In the genomic region with DNA sequence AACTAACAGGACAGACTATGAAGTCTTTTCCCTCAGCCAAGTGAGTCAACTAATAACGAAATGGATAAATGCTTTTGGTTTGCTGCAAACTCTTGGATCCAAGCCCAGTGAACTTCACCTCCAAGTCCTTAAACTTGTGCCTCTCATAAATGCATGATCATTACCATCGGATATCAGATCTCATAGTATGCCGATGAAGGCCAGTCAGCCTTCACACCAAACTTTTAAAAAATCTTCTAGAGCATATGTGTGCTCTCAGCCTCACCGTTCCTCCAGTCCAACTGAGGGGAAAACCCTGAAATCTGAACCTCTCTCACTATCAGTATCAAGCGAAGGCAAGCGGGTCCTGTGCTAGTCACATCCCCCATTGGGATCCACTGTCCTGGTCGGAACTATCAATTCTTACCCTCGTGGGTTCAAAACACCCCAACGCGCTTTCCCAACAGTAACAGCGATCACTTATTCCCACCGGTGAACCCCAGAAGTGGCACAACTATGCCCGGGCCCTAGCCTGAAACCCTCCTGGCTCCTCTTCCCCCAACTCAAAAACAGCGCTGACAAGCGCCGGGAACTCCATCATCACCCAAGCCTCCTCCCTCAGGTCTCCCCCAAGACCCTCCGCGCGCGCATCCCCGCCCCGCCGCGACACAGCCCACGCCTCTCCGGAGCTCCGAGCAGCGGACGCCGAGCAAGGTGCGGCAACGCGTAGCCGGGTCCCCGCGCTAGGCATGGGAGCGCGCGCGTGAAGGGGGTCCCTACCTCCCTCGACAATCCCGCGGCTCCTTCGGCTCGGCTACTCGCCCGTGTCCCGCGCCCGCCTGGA, we compare ENCODE assay signal across 9 mouse cellular contexts. TPM values are rescaled to one million over a fixed set of nuclear protein-coding genes. Genes with fewer than 3 reads are reported as not detected.
DNase-seq lines count a peak whose midpoint lies in the region; ATAC-seq and TF ChIP-seq lines count a peak whose summit lies in the region.
"Had no signal": no experiment of that assay in that cellular context is flagged by ENCODE, and none has a peak within 500 bp of the region (broad histone marks: within the 10 kb centered on the region; RNA-seq: fewer than 3 reads in every experiment).

No protein-coding gene starts in this region.

- no peaks in the 10 kb centered on the region for H3K36me3 ChIP-seq in embryonic facial prominence, embryonic 13.5 days
- no peaks in the 10 kb centered on the region for H3K36me3 ChIP-seq in hindbrain, embryonic 14.5 days (replicated peaks; ENCODE audit: control insufficient read depth, insufficient read depth)
- no peaks in the 10 kb centered on the region for H3K36me3 ChIP-seq in liver, embryonic 14.5 days (replicated peaks; ENCODE audit: control insufficient read depth, insufficient read depth, low read depth)
- no peaks in the 10 kb centered on the region for H3K36me3 ChIP-seq in neural tube, embryonic 14.5 days (ENCODE audit: control insufficient read depth, insufficient read depth, low read length)

- peak overlapping the region; percentile 87 for H3K27ac ChIP-seq in embryonic facial prominence, embryonic 13.5 days
- H3K27ac ChIP-seq in hindbrain, embryonic 14.5 days, result peak overlapping the region; percentile 94
- peak overlapping the region; percentile 33 for H3K27ac ChIP-seq in liver, embryonic 14.5 days
- peak overlapping the region; percentile 67 for H3K27ac ChIP-seq in neural tube, embryonic 14.5 days (ENCODE audit: low read depth, low read length)

- peaks cover 8% of the 10 kb centered on the region; the same call in 1 of the 2 replicates for H3K4me1 ChIP-seq in embryonic facial prominence, embryonic 13.5 days
- peaks cover 18% of the 10 kb centered on the region for H3K4me1 ChIP-seq in hindbrain, embryonic 14.5 days (replicated peaks; ENCODE audit: control insufficient read depth, insufficient read depth, low read length)
- peaks cover 24 to 29% of the 10 kb centered on the region in 2 experiments for H3K4me1 ChIP-seq in liver, embryonic 14.5 days (replicated peaks; ENCODE audit: control insufficient read depth in 2 of 2, insufficient read depth in 2 of 2, low read length in 1 of 2)
- H3K4me1 ChIP-seq in neural tube, embryonic 14.5 days (ENCODE audit: control insufficient read depth, insufficient read depth, low read length), result peaks cover 9% of the 10 kb centered on the region

- intact Hi-C loops in left cerebral cortex, postnatal 36 days (cut with DNase I), result no loop called here
- intact Hi-C loops in left cerebral cortex, postnatal 10 days (cut with DNase I), result no loop called here

- H3K9me3 ChIP-seq in embryonic facial prominence, embryonic 13.5 days, result no peaks in the 10 kb centered on the region
- H3K9me3 ChIP-seq in hindbrain, embryonic 14.5 days (ENCODE audit: control insufficient read depth, low read length), result no peaks in the 10 kb centered on the region
- H3K9me3 ChIP-seq in liver, embryonic 14.5 days (ENCODE audit: control insufficient read depth, low read length), result no peaks in the 10 kb centered on the region
- no peaks in the 10 kb centered on the region for H3K9me3 ChIP-seq in neural tube, embryonic 14.5 days (ENCODE audit: control insufficient read depth, low read length)

- H3K4me3 ChIP-seq in embryonic facial prominence, embryonic 13.5 days, result peak overlapping the region; percentile 80
- H3K4me3 ChIP-seq in hindbrain, embryonic 14.5 days (replicated peaks; ENCODE audit: low read length), result peak overlapping the region; percentile 93
- peak overlapping the region; percentile 89 to 97 for H3K4me3 ChIP-seq in liver, embryonic 14.5 days (ENCODE audit: insufficient read depth in 1 of 2, low read depth in 2 of 2, low read length in 2 of 2)
- peak overlapping the region; percentile 79 for H3K4me3 ChIP-seq in neural tube, embryonic 14.5 days (ENCODE audit: low read depth, low read length)

- TF ChIP-seq CTCF in liver, embryonic 14.5 days (IDR thresholded peaks at IDR 0.05; ENCODE audit: low read depth), result no peak

- H3K9ac ChIP-seq in embryonic facial prominence, embryonic 13.5 days, result peak overlapping the region; percentile 85
- peak overlapping the region; percentile 90 for H3K9ac ChIP-seq in hindbrain, embryonic 14.5 days
- H3K9ac ChIP-seq in liver, embryonic 14.5 days (replicated peaks), result peak overlapping the region; percentile 94
- peak overlapping the region; percentile 78 for H3K9ac ChIP-seq in neural tube, embryonic 14.5 days (replicated peaks; ENCODE audit: low read depth, low read length)

- 1% methylated on average over 49 of the region's 50 CpGs for WGBS in embryonic facial prominence, embryonic 13.5 days
- WGBS in hindbrain, embryonic 14.5 days, result 2% methylated on average over 49 of the region's 50 CpGs
- under 1% methylated on average over 50 of the region's 50 CpGs for WGBS in liver, embryonic 14.5 days (ENCODE audit: insufficient replicate concordance)
- 1% methylated on average over 50 of the region's 50 CpGs for WGBS in neural tube, embryonic 14.5 days

- ATAC-seq in embryonic facial prominence, embryonic 13.5 days (ENCODE audit: insufficient number of reproducible peaks, insufficient read depth, low FRiP score, low TSS enrichment, low read depth), result peak; percentile 74; the same call in 1 of the 2 replicates
- peak; percentile 85; the same call in 1 of the 2 replicates for ATAC-seq in hindbrain, embryonic 14.5 days (ENCODE audit: low FRiP score)
- peak; percentile 66 for ATAC-seq in liver, embryonic 14.5 days (ENCODE audit: insufficient read depth)
- ATAC-seq in neural tube, embryonic 14.5 days (ENCODE audit: low read depth), result peak; percentile 89

- H3K4me2 ChIP-seq in embryonic facial prominence, embryonic 13.5 days, result peak overlapping the region; percentile 66
- peak overlapping the region; percentile 73 for H3K4me2 ChIP-seq in hindbrain, embryonic 14.5 days (replicated peaks)
- peak overlapping the region; percentile 89 for H3K4me2 ChIP-seq in liver, embryonic 14.5 days (ENCODE audit: low read depth)
- peak overlapping the region; percentile 85 for H3K4me2 ChIP-seq in neural tube, embryonic 14.5 days (ENCODE audit: low read depth, low read length)

- H3K27me3 ChIP-seq in embryonic facial prominence, embryonic 13.5 days, result no peaks in the 10 kb centered on the region
- H3K27me3 ChIP-seq in hindbrain, embryonic 14.5 days (ENCODE audit: control insufficient read depth, insufficient read depth, low read length), result no peaks in the 10 kb centered on the region
- no peaks in the 10 kb centered on the region for H3K27me3 ChIP-seq in liver, embryonic 14.5 days (ENCODE audit: control insufficient read depth, insufficient read depth, low read length)
- H3K27me3 ChIP-seq in neural tube, embryonic 14.5 days (ENCODE audit: control insufficient read depth, insufficient read depth, low read length), result peaks cover 3% of the 10 kb centered on the region; the same call in 1 of the 2 replicates

- DNase-seq in left cerebral cortex, adult 11 months (ENCODE audit: low spot score), result peak; percentile 21
- DNase-seq in left cerebral cortex, postnatal 36 days (ENCODE audit: low spot score in 2 of 2), result no peak
- peak; percentile 31 for DNase-seq in MEL-GATA-1-ER (ENCODE audit: extremely low read depth, low read depth)
- no peak for DNase-seq in hindbrain, embryonic 14.5 days (ENCODE audit: low spot score)
- DNase-seq in liver, embryonic 14.5 days (ENCODE audit: low read depth in 3 of 3, low spot score in 3 of 3), result peak; percentile 4 to 32 (median 12)
- no peak for DNase-seq in left cerebral cortex, postnatal 10 days (ENCODE audit: extremely low spot score in 1 of 2, low spot score in 2 of 2)

- no peak for TF ChIP-seq EP300 in liver, embryonic 14.5 days (IDR thresholded peaks at IDR 0.05; ENCODE audit: low read depth)

RNA-seq across cellular contexts. Expression of a gene that starts 0.6 kb away (rescaled TPM):
- total RNA-seq in left cerebral cortex, postnatal 36 days (2021), result 10 to 100 TPM; 62.7 to 63.2 TPM
- polyA plus RNA-seq in embryonic facial prominence, embryonic 13.5 days (2015; fragmentation: Nextera tagmentation; extraction: Ambion mirVana), result 69.3 and 69.8 TPM in 2 replicates
- polyA plus RNA-seq in hindbrain, embryonic 14.5 days (2014; fragmentation: Nextera tagmentation; extraction: Ambion mirVana), result 63.8 and 71.3 TPM in 2 replicates
- 10.6 and 15.6 TPM in 2 replicates for polyA plus RNA-seq in liver, embryonic 14.5 days (2012; rRNA removed)
- 32.1 and 34.9 TPM in 2 replicates for polyA plus RNA-seq in liver, embryonic 14.5 days (2014; fragmentation: Nextera tagmentation; extraction: Ambion mirVana)
- polyA plus RNA-seq in neural tube, embryonic 14.5 days (2014; fragmentation: Nextera tagmentation; extraction: Ambion mirVana), result 62.4 and 70.7 TPM in 2 replicates
- total RNA-seq in left cerebral cortex, postnatal 10 days (2021), result 10 to 100 TPM; 62.5 to 66.7 TPM

RNA-seq across cellular contexts. Expression of a gene that starts 41.0 kb away (rescaled TPM):
- 100 to 1,000 TPM; 135 to 137 TPM for total RNA-seq in left cerebral cortex, postnatal 36 days (2021)
- 5.1 and 7.4 TPM in 2 replicates for polyA plus RNA-seq in embryonic facial prominence, embryonic 13.5 days (2015; fragmentation: Nextera tagmentation; extraction: Ambion mirVana)
- 14.4 and 17.2 TPM in 2 replicates for polyA plus RNA-seq in hindbrain, embryonic 14.5 days (2014; fragmentation: Nextera tagmentation; extraction: Ambion mirVana)
- 7.6 and 9.3 TPM in 2 replicates for polyA plus RNA-seq in liver, embryonic 14.5 days (2012; rRNA removed)
- polyA plus RNA-seq in liver, embryonic 14.5 days (2014; fragmentation: Nextera tagmentation; extraction: Ambion mirVana), result 8.4 and 9.5 TPM in 2 replicates
- polyA plus RNA-seq in neural tube, embryonic 14.5 days (2014; fragmentation: Nextera tagmentation; extraction: Ambion mirVana), result 11.3 and 18.1 TPM in 2 replicates
- total RNA-seq in left cerebral cortex, postnatal 10 days (2021), result 100 to 1,000 TPM; 139 to 144 TPM

RNA-seq across cellular contexts. Expression of a gene that starts 58.3 kb away (rescaled TPM):
- total RNA-seq in left cerebral cortex, postnatal 36 days (2021), result not detected
- not detected in 2 replicates for polyA plus RNA-seq in embryonic facial prominence, embryonic 13.5 days (2015; fragmentation: Nextera tagmentation; extraction: Ambion mirVana)
- polyA plus RNA-seq in hindbrain, embryonic 14.5 days (2014; fragmentation: Nextera tagmentation; extraction: Ambion mirVana), result not detected in 2 replicates
- polyA plus RNA-seq in liver, embryonic 14.5 days (2012; rRNA removed), result not detected in 2 replicates
- polyA plus RNA-seq in liver, embryonic 14.5 days (2014; fragmentation: Nextera tagmentation; extraction: Ambion mirVana), result not detected in 2 replicates
- polyA plus RNA-seq in neural tube, embryonic 14.5 days (2014; fragmentation: Nextera tagmentation; extraction: Ambion mirVana), result not detected in 2 replicates
- total RNA-seq in left cerebral cortex, postnatal 10 days (2021), result not detected
- total RNA-seq: heart, postnatal 14 days had no signal

Comparison
In these comparisons a context has a peak if more than half of its experiments do, and no peak if none do; other contexts are left out.
1. DNase-seq: peak in left cerebral cortex, adult 11 months (single experiment), MEL-GATA-1-ER (single experiment) and liver, embryonic 14.5 days (3 of 3); none in left cerebral cortex, postnatal 36 days (0 of 2), hindbrain, embryonic 14.5 days (single experiment) and left cerebral cortex, postnatal 10 days (0 of 2).
2. H3K27ac ChIP-seq: peak in every context shown above with its lines; median percentile 94 in hindbrain, embryonic 14.5 days; 87 in embryonic facial prominence, embryonic 13.5 days; 67 in neural tube, embryonic 14.5 days; 33 in liver, embryonic 14.5 days.
3. Peak in every context shown above with its lines, with median percentiles within 50 percentile points of each other: ATAC-seq, H3K4me2 ChIP-seq, H3K4me3 ChIP-seq and H3K9ac ChIP-seq.